Mouse (Mus musculus): ENCODE measurements at regions not wholly inside any gene's neighbourhood (a gene's known extent, or its start where the extent isn't known, plus 50 kb on each side); places are given as distances from the start of the nearest gene placed in this dataset.
"Not testable (repeated sequence)": the region's sequence is repeated elsewhere in the genome, so short reads cannot be mapped to it uniquely, and the experiment has no call there.

GRCm38 (mm10) chr8:20285523-20285922 is 77.5 kb downstream of the Gm15319 start:
- not testable (repeated sequence) for H3K36me3 ChIP-seq (replicated peaks); H3K9ac ChIP-seq; H3K4me3 ChIP-seq; H3K4me2 ChIP-seq; ATAC-seq (replicated peaks); H3K4me1 ChIP-seq; H3K9me3 ChIP-seq; H3K27ac ChIP-seq; H3K27me3 ChIP-seq (replicated peaks)
- WGBS, result 93% methylated on average over 2 of the region's 3 CpGs

GRCm38 (mm10) chr8:20284856-20285255 is 78.2 kb downstream of the Gm15319 start:
- not testable (repeated sequence) for H3K27ac ChIP-seq; H3K4me1 ChIP-seq; H3K4me3 ChIP-seq; H3K27me3 ChIP-seq (replicated peaks); H3K4me2 ChIP-seq; H3K9ac ChIP-seq; H3K36me3 ChIP-seq (replicated peaks); ATAC-seq (replicated peaks); H3K9me3 ChIP-seq
- 87% methylated on average over 6 of the region's 6 CpGs for WGBS

- not testable (repeated sequence) for H3K4me3 ChIP-seq; H3K4me2 ChIP-seq; H3K27ac ChIP-seq; H3K9ac ChIP-seq; H3K36me3 ChIP-seq (replicated peaks); ATAC-seq (replicated peaks); H3K27me3 ChIP-seq (replicated peaks); H3K9me3 ChIP-seq; H3K4me1 ChIP-seq
- 91% methylated on average over 1 of the region's 3 CpGs for WGBS
Observed at GRCm38 (mm10) chr8:20283141-20283540, 79.9 kb downstream of the Gm15319 start.

GRCm38 (mm10) chr8:20281201-20281887 is 81.7 kb downstream of the Gm15319 start:
- H3K4me2 ChIP-seq; H3K27ac ChIP-seq; ATAC-seq (replicated peaks); H3K27me3 ChIP-seq (replicated peaks); H3K36me3 ChIP-seq (replicated peaks); H3K9me3 ChIP-seq; H3K4me3 ChIP-seq; H3K9ac ChIP-seq; H3K4me1 ChIP-seq: not testable (repeated sequence)
- 95% methylated on average over 14 of the region's 14 CpGs for WGBS

- H3K9me3 ChIP-seq; H3K4me3 ChIP-seq; H3K27me3 ChIP-seq (replicated peaks); H3K36me3 ChIP-seq (replicated peaks); H3K9ac ChIP-seq; H3K4me2 ChIP-seq; H3K27ac ChIP-seq; H3K4me1 ChIP-seq; ATAC-seq (replicated peaks): not testable (repeated sequence)
- 85% methylated on average over 1 of the region's 1 CpGs for whole genome bisulfite sequencing
Observed at GRCm38 (mm10) chr8:20277701-20278100, 85.3 kb downstream of the Gm15319 start.

- ATAC-seq (replicated peaks), result not testable (repeated sequence)
- 87% methylated on average over 1 of the region's 1 CpGs for WGBS
Observed at GRCm38 (mm10) chr8:20276661-20277060, 86.3 kb downstream of the Gm15319 start.

GRCm38 (mm10) chr8:20273844-20274243 is 89.2 kb downstream of the Gm15319 start:
- H3K36me3 ChIP-seq (replicated peaks); H3K9ac ChIP-seq; H3K9me3 ChIP-seq; H3K4me2 ChIP-seq; H3K27me3 ChIP-seq (replicated peaks); H3K27ac ChIP-seq; ATAC-seq (replicated peaks); H3K4me3 ChIP-seq; H3K4me1 ChIP-seq: not testable (repeated sequence)
- 83% methylated on average over 4 of the region's 5 CpGs for WGBS

More at GRCm38 (mm10) chr8:20276661-20277060, 86.3 kb downstream of the Gm15319 start:
- not testable (repeated sequence) for H3K9me3 ChIP-seq; H3K9ac ChIP-seq; H3K4me1 ChIP-seq; H3K4me2 ChIP-seq; H3K27me3 ChIP-seq (replicated peaks); H3K36me3 ChIP-seq (replicated peaks); H3K4me3 ChIP-seq; H3K27ac ChIP-seq

GRCm38 (mm10) chr8:20267520-20268127 is 95.4 kb downstream of the Gm15319 start:
- not testable (repeated sequence) for H3K4me3 ChIP-seq; ATAC-seq (replicated peaks); H3K27ac ChIP-seq; H3K9me3 ChIP-seq; H3K4me2 ChIP-seq; H3K9ac ChIP-seq; H3K4me1 ChIP-seq; H3K27me3 ChIP-seq (replicated peaks); H3K36me3 ChIP-seq (replicated peaks)
- WGBS, result 88% methylated on average over 14 of the region's 14 CpGs

GRCm38 (mm10) chr8:20266776-20267175 is 96.2 kb downstream of the Gm15319 start:
- H3K9me3 ChIP-seq; ATAC-seq (replicated peaks); H3K4me2 ChIP-seq; H3K9ac ChIP-seq; H3K4me3 ChIP-seq; H3K36me3 ChIP-seq (replicated peaks); H3K4me1 ChIP-seq; H3K27ac ChIP-seq; H3K27me3 ChIP-seq (replicated peaks): not testable (repeated sequence)
- 90% methylated on average over 3 of the region's 3 CpGs for WGBS

GRCm38 (mm10) chr8:20264612-20265011 is 98.4 kb downstream of the Gm15319 start:
- WGBS, result 83% methylated on average over 1 of the region's 1 CpGs
- H3K36me3 ChIP-seq (replicated peaks), result not testable (repeated sequence)

GRCm38 (mm10) chr8:20264106-20264505 is 98.9 kb downstream of the Gm15319 start:
- H3K4me1 ChIP-seq; ATAC-seq (replicated peaks); H3K9me3 ChIP-seq; H3K36me3 ChIP-seq (replicated peaks); H3K27ac ChIP-seq; H3K4me3 ChIP-seq; H3K9ac ChIP-seq; H3K27me3 ChIP-seq (replicated peaks); H3K4me2 ChIP-seq: not testable (repeated sequence)
- 84% methylated on average over 3 of the region's 3 CpGs for WGBS

More at GRCm38 (mm10) chr8:20264612-20265011, 98.4 kb downstream of the Gm15319 start:
- not testable (repeated sequence) for H3K27me3 ChIP-seq (replicated peaks); ATAC-seq (replicated peaks); H3K9ac ChIP-seq; H3K9me3 ChIP-seq; H3K4me1 ChIP-seq; H3K4me2 ChIP-seq; H3K4me3 ChIP-seq; H3K27ac ChIP-seq

- not testable (repeated sequence) for H3K36me3 ChIP-seq (replicated peaks); ATAC-seq (replicated peaks); H3K9ac ChIP-seq; H3K4me3 ChIP-seq; H3K27me3 ChIP-seq (replicated peaks); H3K27ac ChIP-seq; H3K4me1 ChIP-seq; H3K4me2 ChIP-seq; H3K9me3 ChIP-seq
- WGBS, result 78% methylated on average over 6 of the region's 7 CpGs
Observed at GRCm38 (mm10) chr8:20262847-20263570, 100.0 kb downstream of the Gm15319 start.

GRCm38 (mm10) chr8:20262253-20262652 is 100.8 kb downstream of the Gm15319 start:
- not testable (repeated sequence) for H3K4me1 ChIP-seq; H3K4me2 ChIP-seq; H3K27me3 ChIP-seq (replicated peaks); H3K9me3 ChIP-seq; H3K4me3 ChIP-seq; H3K9ac ChIP-seq; H3K36me3 ChIP-seq (replicated peaks); H3K27ac ChIP-seq
- WGBS, result 78% methylated on average over 3 of the region's 3 CpGs
- ATAC-seq (replicated peaks), result peak; percentile 76

Measured in midbrain, embryonic 15.5 days (tissue).